Comparison of ENCODE assay signal across 13 mouse cellular contexts in the genomic region with DNA sequence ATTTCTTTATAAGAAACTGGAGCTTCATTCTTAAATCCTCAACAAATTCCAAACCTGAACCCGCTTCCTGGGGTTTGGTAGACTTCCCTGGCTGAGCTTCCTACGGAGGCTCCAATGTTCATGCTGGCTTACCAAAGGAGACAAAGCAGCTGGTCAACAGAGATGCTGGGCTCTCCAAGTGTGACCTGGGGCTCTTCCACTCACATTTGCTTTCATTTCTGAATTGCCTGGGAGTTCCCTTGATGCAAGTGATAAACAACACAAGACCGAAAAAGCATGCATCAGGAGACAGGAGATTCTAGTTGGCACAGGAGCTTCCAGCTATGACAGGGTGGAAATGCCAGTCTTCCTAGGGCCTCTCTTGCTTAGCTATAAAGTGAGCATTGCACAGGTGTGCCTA.
DNase-seq lines count a peak whose midpoint lies in the region; ATAC-seq lines count a peak whose summit lies in the region.
"Had no signal": no experiment of that assay in that cellular context is flagged by ENCODE, and none has a peak within 500 bp of the region (broad histone marks: within the 10 kb centered on the region; RNA-seq: fewer than 3 reads in every experiment).

No protein-coding gene starts in this region.

- ATAC-seq in embryonic facial prominence, embryonic 12.5 days (ENCODE audit: insufficient number of reproducible peaks, insufficient read depth, low FRiP score, low TSS enrichment), result no peak
- ATAC-seq in midbrain, embryonic 12.5 days (ENCODE audit: low FRiP score, low read depth), result no peak
- no peak for ATAC-seq in midbrain, embryonic 11.5 days (ENCODE audit: low FRiP score)
- 0 out of 2 replicates have a peak, but pooled peaks have one; percentile 19 for ATAC-seq in forebrain, embryonic 13.5 days
- no peak for ATAC-seq in neural tube, embryonic 14.5 days (ENCODE audit: low read depth)

- WGBS in embryonic facial prominence, embryonic 12.5 days, result 61% methylated on average over 3 of the region's 3 CpGs
- WGBS in embryonic facial prominence, embryonic 10.5 days, result 54% methylated on average over 3 of the region's 3 CpGs
- 19% methylated on average over 3 of the region's 3 CpGs for WGBS in midbrain, embryonic 12.5 days
- 24% methylated on average over 3 of the region's 3 CpGs for WGBS in midbrain, embryonic 11.5 days
- 22% methylated on average over 3 of the region's 3 CpGs for WGBS in forebrain, embryonic 13.5 days
- WGBS in neural tube, embryonic 14.5 days, result 80% methylated on average over 3 of the region's 3 CpGs

- H3K27ac ChIP-seq in embryonic facial prominence, embryonic 12.5 days, result 0 out of 2 replicates have a peak overlapping the region, but pooled peaks have one; percentile 23
- H3K27ac ChIP-seq in embryonic facial prominence, embryonic 10.5 days (replicated peaks), result no peak overlapping the region
- peak overlapping the region; percentile 60 for H3K27ac ChIP-seq in midbrain, embryonic 12.5 days (replicated peaks)
- no peak overlapping the region for H3K27ac ChIP-seq in midbrain, embryonic 11.5 days (ENCODE audit: low read depth, low read length)
- H3K27ac ChIP-seq in forebrain, embryonic 13.5 days, result peak overlapping the region; percentile 58; the same call in 1 of the 2 replicates
- peak overlapping the region; percentile 7; the same call in 1 of the 2 replicates for H3K27ac ChIP-seq in neural tube, embryonic 14.5 days (ENCODE audit: low read depth, low read length)

- H3K4me1 ChIP-seq in embryonic facial prominence, embryonic 12.5 days, result peaks cover 11% of the 10 kb centered on the region; the same call in 1 of the 2 replicates
- peaks cover 8% of the 10 kb centered on the region for H3K4me1 ChIP-seq in embryonic facial prominence, embryonic 10.5 days
- peaks cover 20% of the 10 kb centered on the region for H3K4me1 ChIP-seq in midbrain, embryonic 12.5 days
- peaks cover 8% of the 10 kb centered on the region for H3K4me1 ChIP-seq in midbrain, embryonic 11.5 days (ENCODE audit: control insufficient read depth, insufficient read depth, low read length)
- H3K4me1 ChIP-seq in forebrain, embryonic 13.5 days, result peaks cover 41% of the 10 kb centered on the region
- H3K4me1 ChIP-seq in neural tube, embryonic 14.5 days (ENCODE audit: control insufficient read depth, insufficient read depth, low read length), result peaks cover 16% of the 10 kb centered on the region

- no peak overlapping the region for H3K4me3 ChIP-seq in embryonic facial prominence, embryonic 12.5 days
- no peak overlapping the region for H3K4me3 ChIP-seq in embryonic facial prominence, embryonic 10.5 days
- H3K4me3 ChIP-seq in midbrain, embryonic 12.5 days, result no peak overlapping the region
- no peak overlapping the region for H3K4me3 ChIP-seq in midbrain, embryonic 11.5 days (ENCODE audit: low read depth, low read length)
- H3K4me3 ChIP-seq in forebrain, embryonic 13.5 days, result no peak overlapping the region
- H3K4me3 ChIP-seq in neural tube, embryonic 14.5 days (ENCODE audit: low read depth, low read length), result no peak overlapping the region
- H3K4me3 ChIP-seq: erythroblast, embryonic 14.5 days had no signal

- H3K9ac ChIP-seq in embryonic facial prominence, embryonic 12.5 days, result no peak overlapping the region
- H3K9ac ChIP-seq in midbrain, embryonic 12.5 days (replicated peaks), result no peak overlapping the region
- no peak overlapping the region for H3K9ac ChIP-seq in midbrain, embryonic 11.5 days (ENCODE audit: low read length)
- no peak overlapping the region for H3K9ac ChIP-seq in forebrain, embryonic 13.5 days
- H3K9ac ChIP-seq in neural tube, embryonic 14.5 days (replicated peaks; ENCODE audit: low read depth, low read length), result no peak overlapping the region

- H3K4me2 ChIP-seq in embryonic facial prominence, embryonic 12.5 days (replicated peaks), result no peak overlapping the region
- no peak overlapping the region for H3K4me2 ChIP-seq in midbrain, embryonic 12.5 days (replicated peaks)
- no peak overlapping the region for H3K4me2 ChIP-seq in midbrain, embryonic 11.5 days
- H3K4me2 ChIP-seq in forebrain, embryonic 13.5 days, result no peak overlapping the region
- H3K4me2 ChIP-seq in neural tube, embryonic 14.5 days (ENCODE audit: low read depth, low read length), result no peak overlapping the region
- H3K4me2 ChIP-seq: liver, embryonic 11.5 days had no signal

- H3K9me3 ChIP-seq in embryonic facial prominence, embryonic 12.5 days, result no peaks in the 10 kb centered on the region
- H3K9me3 ChIP-seq in embryonic facial prominence, embryonic 10.5 days, result no peaks in the 10 kb centered on the region
- H3K9me3 ChIP-seq in midbrain, embryonic 12.5 days, result no peaks in the 10 kb centered on the region
- no peaks in the 10 kb centered on the region for H3K9me3 ChIP-seq in midbrain, embryonic 11.5 days (ENCODE audit: control insufficient read depth, low read length)
- H3K9me3 ChIP-seq in forebrain, embryonic 13.5 days (replicated peaks), result no peaks in the 10 kb centered on the region
- H3K9me3 ChIP-seq in neural tube, embryonic 14.5 days (ENCODE audit: control insufficient read depth, low read length), result no peaks in the 10 kb centered on the region
- H3K9me3 ChIP-seq: G1E had no signal

- no peaks in the 10 kb centered on the region for H3K36me3 ChIP-seq in embryonic facial prominence, embryonic 12.5 days
- H3K36me3 ChIP-seq in embryonic facial prominence, embryonic 10.5 days (replicated peaks), result peaks cover 13% of the 10 kb centered on the region
- peaks cover 4% of the 10 kb centered on the region for H3K36me3 ChIP-seq in midbrain, embryonic 12.5 days
- H3K36me3 ChIP-seq in midbrain, embryonic 11.5 days (ENCODE audit: control insufficient read depth, insufficient read depth, low read length), result no peaks in the 10 kb centered on the region
- no peaks in the 10 kb centered on the region; the same call in none of the 2 replicates for H3K36me3 ChIP-seq in forebrain, embryonic 13.5 days (ENCODE audit: poor library complexity, severe bottlenecking)
- no peaks in the 10 kb centered on the region for H3K36me3 ChIP-seq in neural tube, embryonic 14.5 days (ENCODE audit: control insufficient read depth, insufficient read depth, low read length)

- no peak for DNase-seq in embryonic facial prominence, embryonic 10.5 days (ENCODE audit: low spot score)
- no peak for DNase-seq in midbrain, embryonic 11.5 days (ENCODE audit: low spot score, missing footprints)
- DNase-seq in urinary bladder, postnatal 36 days (ENCODE audit: low spot score in 2 of 2), result no peak
- DNase-seq in spleen, adult 18-20 months, result no peak
- DNase-seq: heart, postnatal 14 days; kidney, adult 9 months had no signal

- H3K27me3 ChIP-seq in embryonic facial prominence, embryonic 12.5 days, result no peaks in the 10 kb centered on the region
- no peaks in the 10 kb centered on the region for H3K27me3 ChIP-seq in embryonic facial prominence, embryonic 10.5 days (replicated peaks; ENCODE audit: low read depth, poor library complexity, severe bottlenecking)
- no peaks in the 10 kb centered on the region for H3K27me3 ChIP-seq in midbrain, embryonic 12.5 days
- H3K27me3 ChIP-seq in midbrain, embryonic 11.5 days (ENCODE audit: control insufficient read depth, insufficient read depth, low read length), result no peaks in the 10 kb centered on the region
- no peaks in the 10 kb centered on the region for H3K27me3 ChIP-seq in forebrain, embryonic 13.5 days
- no peaks in the 10 kb centered on the region for H3K27me3 ChIP-seq in neural tube, embryonic 14.5 days (ENCODE audit: control insufficient read depth, insufficient read depth, low read length)

Comparison
In these comparisons a context has a peak if more than half of its experiments do, and no peak if none do; other contexts are left out.
1. H3K27ac ChIP-seq: peak in embryonic facial prominence, embryonic 12.5 days (single experiment), midbrain, embryonic 12.5 days (single experiment), forebrain, embryonic 13.5 days (single experiment) and neural tube, embryonic 14.5 days (single experiment); none in embryonic facial prominence, embryonic 10.5 days (single experiment) and midbrain, embryonic 11.5 days (single experiment).